Mouse (Mus musculus) heart, adult 2 months (tissue): Measurements from ENCODE around the gene Pfas. TPM values are rescaled to one million over a fixed set of nuclear protein-coding genes. Genes with fewer than 3 reads are reported as not detected.
"Not testable (repeated sequence)": the region's sequence is repeated elsewhere in the genome, so short reads cannot be mapped to it uniquely, and the experiment has no call there.

Experiments
- DNase-seq, 2 experiments: peaks; one replicate each; pipeline ENCODE4 v3.0.0; 2021
- H3K27ac ChIP-seq: fragments of 200-600 bp; 2 replicates; pipeline ENCODE4 v1.8.1; 2022
- H3K27me3 ChIP-seq: fragments of 200-500 bp; 2 replicates; pipeline ENCODE4 v1.6.1; 2012; ENCODE audit warnings: mild to moderate bottlenecking, low read length, inconsistent platforms, mixed read lengths; ENCODE audit not compliant: control insufficient read depth, insufficient read depth
- H3K36me3 ChIP-seq: fragments of 200-500 bp; 2 replicates; pipeline ENCODE4 v1.6.1; 2012; ENCODE audit warnings: low read length, inconsistent platforms; ENCODE audit not compliant: control insufficient read depth, insufficient read depth
- H3K4me1 ChIP-seq: fragments of 200-500 bp; 2 replicates; pipeline ENCODE4 v1.6.1; 2011; ENCODE audit warnings: low read length; ENCODE audit not compliant: control insufficient read depth, insufficient read depth
- H3K4me3 ChIP-seq: fragments of 200-600 bp; 2 replicates; pipeline ENCODE4 v1.8.1; 2022
- H3K79me2 ChIP-seq: fragments of 200-500 bp; replicated peaks from 2 replicates; pipeline ENCODE4 v1.6.1; 2012; ENCODE audit warnings: mild to moderate bottlenecking, inconsistent platforms, low read length, moderate library complexity, mixed read lengths; ENCODE audit not compliant: control insufficient read depth, insufficient read depth
- H3K9ac ChIP-seq: fragments of 200-500 bp; 2 replicates; pipeline ENCODE4 v1.6.1; 2012; ENCODE audit warnings: low read depth, mild to moderate bottlenecking, control low read depth, inconsistent platforms, low read length, mixed read lengths
- CTCF ChIP-seq: fragments of 200-600 bp; IDR thresholded peaks from 2 replicates; pipeline ENCODE4 v1.8.1; 2022; ENCODE audit warnings: antibody characterized with exemption, mild to moderate bottlenecking, moderate library complexity
- EP300 ChIP-seq: fragments of 200-500 bp; IDR thresholded peaks from 2 replicates; pipeline ENCODE4 v1.6.1; 2011; ENCODE audit warnings: low read depth, low read length, control low read depth; ENCODE audit not compliant: insufficient read depth
- POLR2A ChIP-seq: fragments of 200-500 bp; IDR thresholded peaks from 2 replicates; pipeline ENCODE4 v1.6.1; 2011; ENCODE audit warnings: mild to moderate bottlenecking, low read depth, low read length, control low read depth; ENCODE audit not compliant: insufficient read depth
- WGBS: fragments of 180-500 bp; shearing (Covaris S2); methylation state at CpG from one replicate; pipeline ENCODE4 v1.1.7; 2018; 5-methylcytosine and 5-hydroxymethylcytosine counted together
- intact Hi-C: fragments of 180-260 bp; cut with DNase I; formaldehyde crosslinking; loops from one replicate; pipeline ENCODE4 v1.15.1; 2025
- polyA plus RNA-seq: library from polyadenylated mRNA; depleted of rRNA; stranded (reverse); fragments of >200 nt; gene quantifications from 2 replicates; pipeline ENCODE4 v1.2.3, GENCODE M21; 2012
- total RNA-seq, 2 experiments: library from RNA; stranded (reverse); gene quantifications; 2 replicates each; pipeline ENCODE4 v1.2.3; 2021

Gene Pfas
- total and polyA plus RNA-seq, 3 experiments, result 5.9 to 8.5 (median 6.4) TPM

- no peak overlapping the region for H3K9ac ChIP-seq
- peak; percentile 79 for TF ChIP-seq CTCF
- TF ChIP-seq POLR2A, result no peak
- H3K4me1 ChIP-seq, result peaks cover 5% of the 10 kb centered on the region
- intact Hi-C loops, result loop anchor here (1.0 to 5.0 kb wide), 4 partner anchors 17 to 156 kb away; partner anchors contain the start of genes 9130213A22Rik and Hes7
- H3K36me3 ChIP-seq, result no peaks in the 10 kb centered on the region
- H3K27ac ChIP-seq, result peak overlapping the region; percentile 41; the same call in 1 of the 2 replicates
- no peaks in the 10 kb centered on the region for H3K79me2 ChIP-seq
- no peaks in the 10 kb centered on the region for H3K27me3 ChIP-seq
- no peak overlapping the region for H3K4me3 ChIP-seq
- WGBS, result 28% methylated on average over 3 of the region's 3 CpGs
- DNase-seq, result peak; percentile 46 to 55
Observed at GRCm38 (mm10) chr11:68965845-68966244, 42.4 kb downstream of the Pfas start.

- TF ChIP-seq EP300 (no peak), POLR2A (no peak), CTCF (no peak)
- no peaks in the 10 kb centered on the region for H3K79me2 ChIP-seq
- no peak overlapping the region for H3K27ac ChIP-seq
- peaks cover 5% of the 10 kb centered on the region for H3K4me1 ChIP-seq
- no peak overlapping the region for H3K4me3 ChIP-seq
- intact Hi-C loops, result loop anchor here (5.0 kb wide), 2 partner anchors 72 to 157 kb away; partner anchors contain the start of genes 9130213A22Rik and Hes7
- H3K9ac ChIP-seq, result no peak overlapping the region
- H3K27me3 ChIP-seq, result no peaks in the 10 kb centered on the region
- H3K36me3 ChIP-seq, result no peaks in the 10 kb centered on the region
- DNase-seq, result no peak
Observed at GRCm38 (mm10) chr11:68965050-68965449, 43.2 kb downstream of the Pfas start.

GRCm38 (mm10) chr11:68963405-68963804 lies 44.9 kb downstream of the Pfas start:
- no peak for DNase-seq

GRCm38 (mm10) chr11:68962159-68962558 lies 46.1 kb downstream of the Pfas start:
- H3K27me3 ChIP-seq, H3K27ac ChIP-seq, DNase-seq, H3K9ac ChIP-seq, H3K4me3 ChIP-seq, H3K79me2 ChIP-seq, H3K4me1 ChIP-seq, intact Hi-C loops, H3K36me3 ChIP-seq: not testable (repeated sequence)
- 22% methylated on average over 11 of the region's 11 CpGs for WGBS

More at GRCm38 (mm10) chr11:68963405-68963804, 44.9 kb downstream of the Pfas start:
- Histone ChIP-seq H3K9ac (no peak overlapping the region), H3K4me1 (peaks cover 4% of the 10 kb centered on the region), H3K79me2 (no peaks in the 10 kb centered on the region), H3K27me3 (no peaks in the 10 kb centered on the region), H3K4me3 (no peak overlapping the region), H3K27ac (no peak overlapping the region), H3K36me3 (no peaks in the 10 kb centered on the region)
- intact Hi-C loops, result no loop called here
- WGBS, result 55% methylated on average over 2 of the region's 2 CpGs
- TF ChIP-seq CTCF (no peak), EP300 (no peak), POLR2A (no peak)

- Histone ChIP-seq H3K4me1 (peaks cover 4% of the 10 kb centered on the region), H3K9ac (no peak overlapping the region), H3K36me3 (no peaks in the 10 kb centered on the region), H3K4me3 (no peak overlapping the region), H3K27ac (no peak overlapping the region), H3K27me3 (no peaks in the 10 kb centered on the region), H3K79me2 (no peaks in the 10 kb centered on the region)
- no peak for TF ChIP-seq EP300
- TF ChIP-seq CTCF, result no peak
- no peak for TF ChIP-seq POLR2A
- WGBS, result 49% methylated on average over 3 of the region's 3 CpGs
- no peak for DNase-seq
- intact Hi-C loops, result no loop called here
Observed at GRCm38 (mm10) chr11:68961596-68961995, 46.7 kb downstream of the Pfas start.

GRCm38 (mm10) chr11:68957971-68958370 lies 50.3 kb downstream of the Pfas start:
- Histone ChIP-seq H3K79me2 (no peaks in the 10 kb centered on the region), H3K4me3 (peak overlapping the region; percentile 64; the same call in 1 of the 2 replicates), H3K36me3 (peaks cover 1% of the 10 kb centered on the region; the same call in 1 of the 2 replicates), H3K27me3 (no peaks in the 10 kb centered on the region; the same call in 1 of the 2 replicates), H3K4me1 (peaks cover 6% of the 10 kb centered on the region), H3K9ac (no peak overlapping the region), H3K27ac (peak overlapping the region; percentile 97)
- 96% methylated on average over 1 of the region's 1 CpGs for WGBS
- no peak for TF ChIP-seq CTCF
- no peak for TF ChIP-seq EP300
- TF ChIP-seq POLR2A, result no peak
- intact Hi-C loops, result loop anchor here (2.0 to 5.0 kb wide), 2 partner anchors 53 to 139 kb away; partner anchors contain the start of gene Per1
- no peak for DNase-seq
